Mouse (Mus musculus) E14TG2a.4 (cell line): ENCODE measurements around the gene Farsa.
A peak's percentile ranks its signal among the peaks of the same experiment; 100 is the strongest.

Experiments used
- H3K27me3 ChIP-seq: 2 replicates; pipeline ENCODE4 v1.6.1; 2014; ENCODE audit warnings: low read length, control low read depth; ENCODE audit not compliant: insufficient read depth
- H3K36me3 ChIP-seq: 2 replicates; pipeline ENCODE4 v1.6.1; 2014; ENCODE audit warnings: low read length, control low read depth; ENCODE audit not compliant: insufficient read depth
- H3K4me1 ChIP-seq: replicated peaks from 2 replicates; pipeline ENCODE4 v1.6.1; 2014; ENCODE audit warnings: low read depth, low read length, control low read depth
- H3K4me3 ChIP-seq: replicated peaks from 2 replicates; pipeline ENCODE4 v1.5.1; 2014; ENCODE audit warnings: mild to moderate bottlenecking, low read length
- H3K9me3 ChIP-seq: 2 replicates; pipeline ENCODE4 v1.6.1; 2014; ENCODE audit warnings: low read length, control low read depth
- CTCF ChIP-seq: conservative IDR thresholded peaks from 2 replicates; pipeline ENCODE4 v1.5.1; 2014; ENCODE audit warnings: low read length
- NANOG ChIP-seq: IDR thresholded peaks from 2 replicates; pipeline ENCODE4 v1.6.1; 2014; ENCODE audit warnings: borderline replicate concordance, low read length, mixed read lengths
- POU5F1 ChIP-seq: IDR thresholded peaks from 2 replicates; pipeline ENCODE4 v1.6.1; 2014; ENCODE audit warnings: low read length, borderline replicate concordance

Gene Farsa

DNA sequence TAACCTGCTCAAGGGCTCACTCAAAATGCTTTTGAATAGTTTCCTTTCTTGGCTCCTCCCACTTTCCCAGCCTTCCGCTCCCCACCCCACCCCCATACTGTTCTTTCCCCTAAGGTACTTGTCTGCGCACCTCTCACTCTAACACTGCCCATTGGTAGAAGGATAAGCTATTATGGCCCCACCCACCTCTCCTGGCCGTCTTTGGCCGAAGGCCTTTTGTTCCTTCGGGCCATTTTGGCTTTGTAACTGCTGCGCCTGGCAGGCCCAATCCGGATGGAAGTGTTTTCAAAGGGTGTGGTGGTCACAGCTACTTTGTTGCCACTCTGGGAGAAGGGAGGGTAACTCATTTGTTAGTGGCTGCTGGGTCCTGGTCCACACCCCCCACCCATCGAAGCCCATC is 58.5 kb downstream of the Farsa start:
- Histone ChIP-seq H3K4me1 (peaks cover 83% of the 10 kb centered on the region), H3K36me3 (peaks cover 69% of the 10 kb centered on the region), H3K9me3 (no peaks in the 10 kb centered on the region), H3K4me3 (peak overlapping the region; percentile 85), H3K27me3 (peaks cover 21% of the 10 kb centered on the region)
- no peak for TF ChIP-seq CTCF
- no peak for TF ChIP-seq POU5F1
- TF ChIP-seq NANOG = no peak

DNA sequence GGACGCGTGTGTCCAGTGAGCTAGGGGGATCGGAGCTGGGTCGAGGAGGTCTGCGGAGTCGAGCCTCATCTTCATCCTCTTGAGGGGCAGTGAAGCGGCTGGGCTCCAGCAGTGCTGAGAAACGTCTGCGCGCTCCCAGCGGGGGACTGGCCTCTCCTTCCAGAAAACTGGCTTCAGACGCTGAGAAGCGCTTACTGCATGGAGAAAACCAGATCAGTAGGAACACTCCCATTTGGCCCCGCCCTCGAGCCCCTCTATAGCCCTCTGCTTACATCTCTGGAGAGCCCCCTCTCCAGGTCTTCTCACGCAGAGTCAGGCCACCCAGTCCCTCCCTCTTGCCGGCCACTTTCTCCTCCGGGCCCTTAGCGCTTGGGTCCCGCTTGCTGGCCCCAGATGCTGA is 61.0 kb downstream of the Farsa start:
- peak overlapping the region; percentile 68 for H3K4me3 ChIP-seq
- no peak for TF ChIP-seq POU5F1
- TF ChIP-seq CTCF = no peak
- TF ChIP-seq NANOG = no peak

DNA sequence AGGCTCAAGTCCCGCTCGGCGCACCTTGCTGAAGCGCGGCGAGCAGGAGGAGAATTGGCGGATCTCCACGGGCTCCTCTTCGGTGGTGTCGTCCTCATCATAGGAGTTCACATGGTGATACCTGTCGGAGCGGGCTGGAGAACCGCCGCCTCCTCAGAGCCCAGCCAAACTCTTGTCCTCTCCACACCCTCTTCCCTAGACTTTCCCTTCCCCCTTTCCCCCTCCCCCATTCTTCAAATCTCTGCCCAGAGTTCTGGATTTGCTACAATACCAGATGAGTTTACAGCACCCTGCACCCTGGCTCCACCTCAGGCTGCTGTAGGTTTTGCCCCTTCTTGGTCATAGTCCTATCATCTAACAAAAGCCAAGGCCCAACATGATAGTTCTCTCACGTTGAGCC is 61.9 kb downstream of the Farsa start:
- Histone ChIP-seq H3K4me1 (peaks cover 81% of the 10 kb centered on the region), H3K36me3 (peaks cover 76% of the 10 kb centered on the region), H3K4me3 (peak overlapping the region; percentile 68; the same call in 1 of the 2 replicates), H3K27me3 (no peaks in the 10 kb centered on the region), H3K9me3 (no peaks in the 10 kb centered on the region)
- TF ChIP-seq NANOG = no peak
- TF ChIP-seq POU5F1 = no peak
- no peak for TF ChIP-seq CTCF

More for the DNA sequence above, 61.0 kb downstream of the Farsa start:
- H3K4me1 ChIP-seq = peaks cover 79% of the 10 kb centered on the region
- H3K27me3 ChIP-seq = peaks cover 2% of the 10 kb centered on the region
- peaks cover 76% of the 10 kb centered on the region for H3K36me3 ChIP-seq
- no peaks in the 10 kb centered on the region for H3K9me3 ChIP-seq
